In the genomic region with DNA sequence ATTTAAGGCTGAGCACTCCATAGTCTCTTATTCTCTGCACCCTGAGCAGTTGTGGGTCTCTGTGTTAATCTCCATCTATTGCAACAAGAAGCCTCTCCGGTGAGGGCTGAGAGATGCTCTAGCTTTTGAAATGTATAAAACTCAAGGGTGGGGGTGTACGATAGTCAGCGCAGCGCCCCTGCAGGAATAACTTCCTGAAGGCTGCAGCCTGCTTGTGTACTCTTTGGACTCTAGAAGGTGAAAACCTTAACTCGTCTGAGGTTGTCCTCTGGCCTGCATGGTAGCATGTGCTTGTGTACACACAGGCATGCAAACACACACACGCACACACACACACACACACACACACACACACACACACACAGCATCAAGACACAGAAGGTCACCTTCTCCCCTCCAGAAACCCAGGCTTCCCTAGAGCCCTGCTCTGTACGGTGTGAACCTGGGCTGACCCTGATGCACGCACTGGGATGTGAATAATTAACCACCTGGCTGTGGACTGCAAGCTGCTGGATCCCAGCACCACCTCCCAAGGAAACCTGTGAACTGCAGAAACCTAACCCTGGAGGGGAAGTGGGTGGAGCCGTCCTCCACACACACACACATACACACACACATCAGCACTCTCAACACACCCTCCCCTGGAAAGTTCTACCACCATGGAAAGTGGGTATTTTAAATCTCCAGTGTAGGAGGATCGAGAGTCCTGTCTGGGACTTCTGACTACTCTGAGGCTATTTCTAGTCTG, we compare ENCODE assay signal across 12 mouse cellular contexts. TPM values are rescaled to one million over a fixed set of nuclear protein-coding genes. Genes with fewer than 3 reads are reported as not detected.
DNase-seq lines count a peak whose midpoint lies in the region; ATAC-seq and TF ChIP-seq lines count a peak whose summit lies in the region.
"Had no signal": no experiment of that assay in that cellular context is flagged by ENCODE, and none has a peak within 500 bp of the region (broad histone marks: within the 10 kb centered on the region; RNA-seq: fewer than 3 reads in every experiment).

No protein-coding gene starts in this region.

- peak overlapping the region; percentile 21; the same call in 1 of the 2 replicates for H3K27ac ChIP-seq in heart, embryonic 12.5 days (ENCODE audit: poor library complexity, severe bottlenecking)
- 0 out of 2 replicates have a peak overlapping the region, but pooled peaks have one; percentile 40 for H3K27ac ChIP-seq in intestine, embryonic 14.5 days (ENCODE audit: low read depth)
- H3K27ac ChIP-seq in small intestine, adult 2 months (ENCODE audit: insufficient read depth, low read depth, low read length), result peak overlapping the region; percentile 53
- H3K27ac ChIP-seq: forebrain, embryonic 10.5 days; neural tube, embryonic 13.5 days had no signal

- no peak for DNase-seq in heart, postnatal 36 days
- DNase-seq in intestine, embryonic 14.5 days (ENCODE audit: low spot score), result peak; percentile 62
- DNase-seq in kidney, postnatal 4 days, result peak; percentile 66 to 82
- no peak for DNase-seq in right cerebral cortex, postnatal 4 days
- DNase-seq in lung, postnatal 25 days (ENCODE audit: low spot score), result no peak
- no peak for DNase-seq in gastrocnemius, postnatal 36 days
- DNase-seq: cerebellum, adult 2 months had no signal

- no peak for TF ChIP-seq POLR2A in small intestine, adult 2 months (IDR thresholded peaks at IDR 0.05; ENCODE audit: low read depth, low read length)

- H3K4me3 ChIP-seq in heart, embryonic 12.5 days, result no peak overlapping the region
- H3K4me3 ChIP-seq in intestine, embryonic 14.5 days (ENCODE audit: low read depth, low read length), result no peak overlapping the region
- H3K4me3 ChIP-seq in small intestine, adult 2 months (ENCODE audit: low read depth, low read length), result no peak overlapping the region; the same call in 1 of the 2 replicates
- H3K4me3 ChIP-seq: forebrain, embryonic 10.5 days; neural tube, embryonic 13.5 days had no signal

- peaks cover 15% of the 10 kb centered on the region for H3K36me3 ChIP-seq in heart, embryonic 12.5 days
- H3K36me3 ChIP-seq in intestine, embryonic 14.5 days (ENCODE audit: control insufficient read depth, insufficient read depth, low read length), result no peaks in the 10 kb centered on the region
- no peaks in the 10 kb centered on the region for H3K36me3 ChIP-seq in small intestine, adult 2 months (ENCODE audit: control insufficient read depth, insufficient read depth, low read length)
- H3K36me3 ChIP-seq: neural tube, embryonic 13.5 days had no signal

- TF ChIP-seq CTCF in small intestine, adult 2 months (IDR thresholded peaks at IDR 0.05; ENCODE audit: extremely low read depth, insufficient read length, insufficient replicate concordance, low read depth, low read length), result peak; percentile 32; the same call in 1 of the 2 replicates

- H3K4me1 ChIP-seq in heart, embryonic 12.5 days (replicated peaks), result peaks cover 68% of the 10 kb centered on the region
- H3K4me1 ChIP-seq in intestine, embryonic 14.5 days (replicated peaks; ENCODE audit: control insufficient read depth, insufficient read depth, low read length), result 0 out of 2 replicates have a peak, but pooled peaks cover 2% of the 10 kb centered on the region
- peaks cover 10% of the 10 kb centered on the region; the same call in 1 of the 2 replicates for H3K4me1 ChIP-seq in small intestine, adult 2 months (ENCODE audit: control insufficient read depth, insufficient read depth, insufficient read length, low read length)

- 64% methylated on average over 10 of the region's 10 CpGs for WGBS in heart, embryonic 12.5 days
- 36% methylated on average over 10 of the region's 10 CpGs for WGBS in intestine, embryonic 14.5 days
- WGBS in small intestine, adult 2 months, result 26% methylated on average over 10 of the region's 10 CpGs

- H3K27me3 ChIP-seq in heart, embryonic 12.5 days (replicated peaks), result no peaks in the 10 kb centered on the region
- no peaks in the 10 kb centered on the region for H3K27me3 ChIP-seq in intestine, embryonic 14.5 days (replicated peaks; ENCODE audit: control insufficient read depth, insufficient read depth, low read length)
- no peaks in the 10 kb centered on the region for H3K27me3 ChIP-seq in small intestine, adult 2 months (ENCODE audit: control insufficient read depth, insufficient read depth, low read length)
- H3K27me3 ChIP-seq: neural tube, embryonic 13.5 days had no signal

- no peak overlapping the region for H3K4me2 ChIP-seq in heart, embryonic 12.5 days
- H3K4me2 ChIP-seq in intestine, embryonic 14.5 days (ENCODE audit: low read length), result no peak overlapping the region
- H3K4me2 ChIP-seq: neural tube, embryonic 13.5 days had no signal

- H3K9me3 ChIP-seq in heart, embryonic 12.5 days (replicated peaks), result peaks cover 12% of the 10 kb centered on the region
- H3K9me3 ChIP-seq in intestine, embryonic 14.5 days (ENCODE audit: control insufficient read depth, low read length), result no peaks in the 10 kb centered on the region

- no peak for ATAC-seq in heart, embryonic 12.5 days (ENCODE audit: insufficient number of reproducible peaks, low FRiP score)
- peak; percentile 92 for ATAC-seq in intestine, embryonic 14.5 days (replicated peaks; ENCODE audit: low FRiP score, low TSS enrichment, low read depth)

- intact Hi-C loops in heart, postnatal 36 days (cut with DNase I), result no loop called here
- intact Hi-C loops in gastrocnemius, postnatal 36 days (cut with DNase I), result no loop called here

- H3K9ac ChIP-seq in heart, embryonic 12.5 days, result no peak overlapping the region
- H3K9ac ChIP-seq in intestine, embryonic 14.5 days (ENCODE audit: low read length), result no peak overlapping the region
- H3K9ac ChIP-seq: neural tube, embryonic 13.5 days had no signal

RNA-seq across cellular contexts. Expression of a gene that starts 39.0 kb away (rescaled TPM):
- polyA plus RNA-seq in heart, embryonic 12.5 days (2016; fragmentation: Nextera tagmentation; extraction: Ambion mirVana), result 67.2 and 70.8 TPM in 2 replicates
- total RNA-seq in heart, postnatal 36 days (2021), result 1 to 10 TPM; 1.1 to 1.2 TPM
- polyA plus RNA-seq in intestine, embryonic 14.5 days (2014; fragmentation: Nextera tagmentation; extraction: Ambion mirVana), result 18.0 and 20.8 TPM in 2 replicates
- polyA plus RNA-seq in small intestine, adult 2 months (2012; rRNA removed), result 15.3 and 23.5 TPM in 2 replicates
- under 1 TPM; 0.37 to 0.74 TPM for total RNA-seq in gastrocnemius, postnatal 36 days (2021)
- total RNA-seq: megakaryocyte-erythroid progenitor cell, adult 5-6 weeks had no signal

Comparison
In these comparisons a context has a peak if more than half of its experiments do, and no peak if none do; other contexts are left out.
1. DNase-seq: peak in intestine, embryonic 14.5 days (single experiment) and kidney, postnatal 4 days (2 of 2); none in heart, postnatal 36 days (0 of 2), right cerebral cortex, postnatal 4 days (single experiment), lung, postnatal 25 days (single experiment) and gastrocnemius, postnatal 36 days (0 of 2).
2. Peak in every context shown above with its lines, with median percentiles within 50 percentile points of each other: H3K27ac ChIP-seq.